Mouse (Mus musculus) liver, adult 2 months (tissue): ENCODE measurements at regions not wholly inside any gene's neighbourhood (a gene's known extent, or its start where the extent isn't known, plus 50 kb on each side); places are given as distances from the start of the nearest gene placed in this dataset.

Experiments used
- DNase-seq: peaks from one replicate; pipeline ENCODE4 v3.0.0-alpha.2; 2011; ENCODE audit warnings: low read depth, low spot score; ENCODE audit errors: extremely low read depth
- H3K27ac ChIP-seq: fragments of 200-500 bp; replicated peaks from 2 replicates; pipeline ENCODE4 v1.5.1; 2012; ENCODE audit warnings: low read depth, mild to moderate bottlenecking, control low read depth, inconsistent platforms, low read length; ENCODE audit not compliant: insufficient read depth
- H3K27me3 ChIP-seq: fragments of 200-500 bp; 2 replicates; pipeline ENCODE4 v1.6.1; 2012; ENCODE audit warnings: mild to moderate bottlenecking, moderate library complexity, low read length, inconsistent platforms; ENCODE audit not compliant: control insufficient read depth, insufficient read depth
- H3K36me3 ChIP-seq: fragments of 200-500 bp; 2 replicates; pipeline ENCODE4 v1.6.1; 2012; ENCODE audit warnings: low read length, inconsistent platforms; ENCODE audit not compliant: control insufficient read depth, insufficient read depth
- H3K4me1 ChIP-seq: fragments of 200-500 bp; 2 replicates; pipeline ENCODE4 v1.6.1; 2011; ENCODE audit warnings: low read length; ENCODE audit not compliant: control insufficient read depth, insufficient read depth
- H3K4me3 ChIP-seq: fragments of 200-500 bp; 2 replicates; pipeline ENCODE4 v1.5.1; 2011; ENCODE audit warnings: low read depth, mild to moderate bottlenecking, control low read depth, low read length, moderate library complexity; ENCODE audit not compliant: insufficient read depth
- H3K79me2 ChIP-seq: fragments of 200-500 bp; 2 replicates; pipeline ENCODE4 v1.6.1; 2012; ENCODE audit warnings: inconsistent platforms, mild to moderate bottlenecking, low read length, moderate library complexity; ENCODE audit not compliant: control insufficient read depth, insufficient read depth
- H3K9ac ChIP-seq: fragments of 200-500 bp; 2 replicates; pipeline ENCODE4 v1.6.1; 2012; ENCODE audit warnings: low read depth, mild to moderate bottlenecking, control low read depth, inconsistent platforms, low read length
- CTCF ChIP-seq: fragments of 200-500 bp; IDR thresholded peaks from 2 replicates; pipeline ENCODE4 v1.5.1; 2011; ENCODE audit warnings: low read depth, low read length, control low read depth
- POLR2A ChIP-seq: fragments of 200-500 bp; IDR thresholded peaks from 2 replicates; pipeline ENCODE4 v1.6.1; 2011; ENCODE audit warnings: low read length, control low read depth; ENCODE audit not compliant: insufficient read depth; ENCODE audit errors: extremely low read depth
- WGBS: fragments of 180-500 bp; shearing (Covaris S2); methylation state at CpG from one replicate; pipeline ENCODE4 v1.1.7; 2018; 5-methylcytosine and 5-hydroxymethylcytosine counted together

DNA sequence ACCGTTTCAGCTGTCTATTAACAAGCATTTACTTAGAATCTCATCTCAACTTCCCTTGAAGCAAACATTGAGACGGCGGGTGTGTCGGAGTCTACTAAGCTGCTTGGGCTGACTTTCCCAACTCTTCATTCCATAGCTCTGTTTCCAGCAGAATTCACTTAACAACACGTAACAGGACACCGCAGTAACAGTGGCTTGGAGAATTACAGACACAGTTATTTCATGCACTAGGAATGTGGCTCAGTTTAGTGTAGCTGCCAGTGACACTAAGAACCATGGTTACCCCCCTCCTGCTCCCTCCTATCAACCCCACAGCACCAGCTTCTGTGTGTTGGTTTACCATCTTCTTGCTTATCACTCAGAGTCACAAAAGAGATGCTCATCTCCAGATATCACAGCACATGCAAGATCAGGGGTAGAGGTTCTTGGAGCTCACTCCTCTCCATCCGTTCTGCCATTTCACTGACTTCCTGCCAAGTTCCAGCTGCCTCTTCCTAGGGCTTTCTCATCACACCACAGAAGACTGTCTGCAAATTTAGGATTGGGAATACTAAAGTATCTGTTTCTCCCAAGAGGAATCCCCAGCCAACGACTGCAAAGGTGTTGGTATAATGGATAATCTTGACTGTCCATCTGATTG, 90.7 kb downstream of the Banf2 start:
- Histone ChIP-seq H3K27ac (no peak overlapping the region), H3K4me3 (no peak overlapping the region), H3K4me1 (peaks cover 4% of the 10 kb centered on the region), H3K79me2 (no peaks in the 10 kb centered on the region), H3K9ac (no peak overlapping the region), H3K27me3 (no peaks in the 10 kb centered on the region), H3K36me3 (no peaks in the 10 kb centered on the region)
- TF ChIP-seq POLR2A: no peak
- no peak for DNase-seq
- WGBS: 90% methylated on average over 8 of the region's 8 CpGs

DNA sequence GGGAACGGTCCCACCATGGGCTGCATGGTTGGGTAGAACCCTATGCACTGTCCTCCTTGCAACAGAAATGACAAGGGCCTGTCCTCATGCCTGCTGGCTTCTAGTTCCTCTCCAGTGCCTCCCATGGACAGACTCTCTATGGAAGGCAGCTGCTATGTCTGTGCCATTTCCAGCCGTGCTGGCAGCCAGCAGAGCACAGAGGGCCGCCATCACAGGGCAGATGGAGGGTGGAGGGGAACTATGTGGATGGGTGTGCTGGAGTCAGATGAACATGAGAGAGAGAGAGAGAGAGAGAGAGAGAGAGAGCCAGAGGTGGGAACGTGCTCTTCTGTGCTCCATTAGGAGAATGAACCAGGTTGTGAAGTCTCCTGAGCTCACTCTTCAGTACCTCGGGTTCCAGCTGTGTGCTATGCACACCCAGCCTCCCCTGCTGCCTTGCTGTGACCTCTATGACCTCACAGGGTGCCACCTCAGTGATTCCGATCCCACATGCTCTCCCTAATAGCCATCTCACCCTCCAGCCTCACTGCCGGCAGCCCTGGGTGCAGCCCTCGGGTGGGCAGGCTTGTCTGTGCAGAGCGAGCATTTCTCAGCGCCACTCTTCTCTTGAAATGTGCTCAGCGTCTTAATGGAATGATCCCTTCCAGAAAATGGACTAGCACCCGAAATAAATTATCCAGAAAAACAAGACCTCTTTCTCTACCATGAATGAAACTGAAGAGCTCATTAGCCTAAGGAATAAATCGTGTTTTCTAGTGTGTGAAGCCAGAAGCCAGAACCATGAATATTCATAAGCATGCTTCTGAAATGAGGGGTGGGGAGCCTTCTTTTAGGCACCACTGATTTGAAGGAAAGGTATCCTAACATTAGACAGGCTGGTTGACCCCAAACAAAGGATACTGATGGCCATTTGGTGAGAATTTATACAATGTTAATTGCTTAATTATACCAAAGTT, 94.5 kb downstream of the Banf2 start:
- H3K4me1 ChIP-seq: no peaks in the 10 kb centered on the region
- no peak overlapping the region for H3K27ac ChIP-seq
- no peak overlapping the region for H3K9ac ChIP-seq
- H3K79me2 ChIP-seq: no peaks in the 10 kb centered on the region
- H3K27me3 ChIP-seq: no peaks in the 10 kb centered on the region
- no peak for DNase-seq
- H3K4me3 ChIP-seq: no peak overlapping the region
- H3K36me3 ChIP-seq: no peaks in the 10 kb centered on the region
- 93% methylated on average over 13 of the region's 13 CpGs for WGBS
- TF ChIP-seq CTCF: no peak
- no peak for TF ChIP-seq POLR2A

DNA sequence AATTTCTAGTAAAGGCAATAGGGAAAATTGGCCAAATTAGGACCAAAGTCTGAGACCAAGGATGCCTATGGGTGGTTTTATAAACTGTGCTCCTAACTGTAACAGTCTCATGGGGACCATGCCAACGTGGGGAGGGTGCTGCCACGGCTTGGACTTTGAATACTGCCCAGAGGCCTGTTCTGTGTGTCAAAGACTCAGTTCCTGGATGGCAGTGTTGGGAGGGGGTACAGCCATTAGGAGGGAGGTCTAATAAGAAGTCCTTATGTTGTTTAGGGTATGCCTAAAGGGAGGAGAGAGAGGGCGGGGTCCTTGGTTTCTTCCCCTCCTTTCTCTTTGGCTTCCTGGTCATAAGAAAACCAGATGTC, 95.2 kb downstream of the Banf2 start:
- Histone ChIP-seq H3K36me3 (no peaks in the 10 kb centered on the region), H3K79me2 (no peaks in the 10 kb centered on the region), H3K27ac (no peak overlapping the region), H3K4me1 (no peaks in the 10 kb centered on the region), H3K27me3 (no peaks in the 10 kb centered on the region), H3K4me3 (no peak overlapping the region), H3K9ac (no peak overlapping the region)
- WGBS: 89% methylated on average over 3 of the region's 3 CpGs
- no peak for TF ChIP-seq CTCF
- TF ChIP-seq POLR2A: no peak
- DNase-seq: no peak

DNA sequence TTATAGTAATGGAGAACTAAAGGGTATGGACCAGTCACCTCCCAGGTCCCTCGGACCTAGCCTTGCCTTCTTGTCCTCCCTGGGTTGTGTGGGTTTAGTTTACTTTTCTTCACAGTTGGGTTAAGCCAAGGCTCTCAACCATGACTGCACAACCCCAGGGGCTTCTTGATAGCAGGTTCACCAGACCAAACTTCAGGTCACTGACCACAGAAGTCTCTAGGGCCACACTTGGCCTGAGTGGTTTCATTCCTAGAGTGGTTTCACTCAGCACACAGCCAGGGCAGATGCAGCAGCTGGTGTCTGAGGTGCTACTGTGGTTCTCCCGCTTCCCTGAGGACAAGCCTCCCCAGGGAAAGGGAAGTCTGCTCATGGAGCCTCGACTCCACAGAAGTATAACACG, 95.7 kb downstream of the Banf2 start:
- H3K27ac ChIP-seq: no peak overlapping the region
- no peaks in the 10 kb centered on the region for H3K79me2 ChIP-seq
- no peak for DNase-seq
- no peaks in the 10 kb centered on the region for H3K27me3 ChIP-seq
- no peak for TF ChIP-seq POLR2A
- no peak overlapping the region for H3K9ac ChIP-seq
- WGBS: 94% methylated on average over 4 of the region's 4 CpGs
- no peaks in the 10 kb centered on the region for H3K4me1 ChIP-seq
- no peak overlapping the region for H3K4me3 ChIP-seq
- no peaks in the 10 kb centered on the region for H3K36me3 ChIP-seq

DNA sequence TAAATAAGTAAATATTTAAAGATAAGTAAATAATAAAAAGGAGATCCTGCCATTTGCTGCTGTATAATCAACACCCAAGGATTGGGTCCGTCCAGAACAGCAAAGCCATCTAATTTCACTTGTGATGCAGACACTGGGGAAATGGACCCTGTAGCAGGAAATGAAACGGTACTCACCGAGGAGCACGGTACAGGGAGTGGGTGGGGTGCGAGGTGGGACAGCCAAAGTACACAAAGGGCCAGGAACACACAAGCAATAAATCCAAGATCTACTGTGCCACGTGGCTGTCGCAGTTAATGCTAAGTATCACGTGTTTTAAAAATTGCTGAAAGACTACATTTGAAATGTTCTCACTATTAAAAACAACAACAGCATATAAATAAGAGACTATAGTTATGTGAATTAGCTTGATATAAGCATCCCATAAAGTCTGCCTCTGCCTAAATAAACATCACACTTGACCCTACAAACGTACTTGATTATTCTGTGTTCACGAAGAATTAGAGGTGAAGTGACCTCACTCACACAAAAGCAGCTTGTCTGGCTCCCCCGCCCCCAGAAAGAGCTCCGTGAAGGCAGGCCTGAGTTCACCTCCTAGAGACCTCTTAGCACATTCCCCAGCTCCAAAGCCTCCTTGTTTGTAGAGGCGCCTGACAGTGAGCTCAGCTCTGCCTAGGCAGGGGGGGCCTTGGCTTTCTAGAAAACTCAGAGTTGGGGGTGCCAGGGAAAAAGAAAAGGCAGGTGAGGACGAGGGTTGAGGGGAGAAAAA, 101.1 kb downstream of the Banf2 start:
- H3K36me3 ChIP-seq: no peaks in the 10 kb centered on the region
- no peaks in the 10 kb centered on the region for H3K4me1 ChIP-seq
- no peak overlapping the region for H3K9ac ChIP-seq
- 81% methylated on average over 14 of the region's 14 CpGs for WGBS
- H3K27ac ChIP-seq: no peak overlapping the region
- no peak for DNase-seq
- TF ChIP-seq CTCF (no peak), POLR2A (no peak)
- no peaks in the 10 kb centered on the region for H3K79me2 ChIP-seq
- H3K4me3 ChIP-seq: no peak overlapping the region
- no peaks in the 10 kb centered on the region for H3K27me3 ChIP-seq
